Mouse (Mus musculus) adrenal gland, postnatal 10 days (tissue): ENCODE measurements around the gene Polq. TPM values are rescaled to one million over a fixed set of nuclear protein-coding genes. Genes with fewer than 3 reads are reported as not detected.

ENCODE experiments used
- DNase-seq: peaks from one replicate; pipeline ENCODE4 v3.0.0; 2021; ENCODE audit warnings: mixed read lengths
- long read RNA-seq, 2 experiments: library from polyadenylated mRNA; stranded (forward); transcript quantifications; one replicate each; pipeline ENCODE4 v2.0.0; 2021
- total RNA-seq, 2 experiments: library from RNA; stranded (reverse); gene quantifications; 2 replicates each; pipeline ENCODE4 v1.2.3; 2021

Polq gene
- total RNA-seq, result 1 to 10 TPM; 1.4 to 3.7 TPM
- long read RNA-seq, experiment 1, result 0 reads
- long read RNA-seq, experiment 2, partial matches to known transcripts, result 1 of 1 reads
- long read RNA-seq, experiment 2, other reads (novel, unspliced or antisense), result 0 of 1 reads

- peak; percentile 97 for DNase-seq
Measured at GRCm38 (mm10) chr16:37011061-37011921, at the start of gene Polq. Gene Polq, plus strand, starts transcription at chr16:37011786.

DNA sequence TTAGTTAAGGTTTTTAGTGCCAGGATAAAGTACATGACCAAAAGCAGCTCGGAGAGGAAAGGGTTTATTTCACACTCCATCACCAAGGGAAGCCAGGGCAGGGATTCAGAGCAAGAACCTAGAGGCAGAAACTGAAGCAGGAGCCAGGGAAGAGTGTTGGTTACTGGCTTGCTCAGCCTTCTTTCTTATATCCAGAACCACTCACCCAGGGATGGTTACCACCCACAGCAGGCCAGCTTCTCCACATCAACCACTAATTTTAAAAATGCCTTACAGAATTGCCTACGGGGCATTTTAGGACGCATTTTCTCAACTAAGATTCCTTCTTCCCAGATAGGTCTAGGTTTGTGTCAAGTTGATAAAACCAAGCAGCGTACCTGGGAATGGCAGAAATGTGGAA, 48.2 kb upstream of the Polq start:
- no peak for DNase-seq

DNA sequence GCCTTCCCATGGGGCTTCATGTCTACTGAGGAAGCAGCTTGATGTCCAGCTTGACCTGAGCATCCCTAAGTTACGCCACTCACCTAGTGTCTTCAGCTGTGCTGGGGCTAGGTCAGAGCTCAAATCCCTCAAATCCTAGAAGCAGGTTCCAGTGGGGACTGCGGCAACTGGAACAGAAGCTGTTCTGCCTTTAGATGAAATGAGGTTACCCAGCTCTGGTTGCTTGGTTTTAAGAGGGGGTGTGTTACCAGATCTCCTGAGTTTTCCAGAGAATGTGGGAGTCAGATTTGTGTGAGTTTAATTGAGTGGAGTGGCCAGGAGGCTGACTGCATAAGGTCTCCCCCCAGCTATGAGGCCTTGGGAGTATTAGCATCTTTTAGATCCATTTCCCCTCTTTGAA, 32.5 kb upstream of the Polq start:
- DNase-seq, result no peak

DNA sequence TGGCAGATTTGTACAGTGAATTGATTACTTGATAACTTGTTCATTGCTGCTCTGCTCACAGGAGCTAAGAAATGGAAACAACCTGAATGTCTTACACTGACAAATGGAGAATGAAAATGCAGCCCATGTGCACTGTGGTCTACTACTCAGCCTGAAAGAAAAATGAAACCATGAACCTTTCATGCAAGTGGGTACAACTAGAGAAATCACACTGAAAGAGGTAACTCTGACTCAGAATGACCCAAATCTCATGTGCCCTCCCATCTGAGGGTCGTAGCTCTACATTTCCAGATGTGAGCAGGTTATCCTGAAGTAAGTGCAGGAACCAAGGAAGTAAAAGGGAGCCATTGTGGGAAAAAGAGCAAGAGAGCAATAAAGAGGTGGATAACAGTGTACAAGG, 27.8 kb upstream of the Polq start:
- DNase-seq, result no peak

- DNase-seq, result no peak
Measured at GRCm38 (mm10) chr16:36985636-36986042, 25.9 kb upstream of the Polq start.

DNA sequence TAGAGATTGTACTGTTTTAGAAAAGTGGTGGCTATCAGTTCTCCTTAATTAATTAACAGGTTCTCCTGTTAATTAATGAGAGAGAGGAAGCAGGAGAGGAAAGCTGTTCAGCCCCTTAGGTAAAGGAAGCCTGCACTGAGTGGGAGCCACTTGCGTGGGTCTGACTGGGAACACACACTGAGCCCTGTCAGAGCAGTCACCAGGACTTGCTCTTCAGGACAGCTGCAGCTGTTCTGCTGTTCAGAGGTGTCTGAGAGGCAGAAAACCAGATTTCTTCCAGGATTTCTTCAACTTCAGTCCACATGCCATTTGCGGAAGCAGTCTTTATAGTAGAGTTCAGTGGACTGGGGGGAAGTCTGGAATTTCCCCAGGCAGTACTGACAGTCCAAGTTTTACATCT, 24.2 kb upstream of the Polq start:
- DNase-seq, result no peak

GRCm38 (mm10) chr16:36988066-36988465, 23.5 kb upstream of the Polq start:
- DNase-seq, result no peak

DNA sequence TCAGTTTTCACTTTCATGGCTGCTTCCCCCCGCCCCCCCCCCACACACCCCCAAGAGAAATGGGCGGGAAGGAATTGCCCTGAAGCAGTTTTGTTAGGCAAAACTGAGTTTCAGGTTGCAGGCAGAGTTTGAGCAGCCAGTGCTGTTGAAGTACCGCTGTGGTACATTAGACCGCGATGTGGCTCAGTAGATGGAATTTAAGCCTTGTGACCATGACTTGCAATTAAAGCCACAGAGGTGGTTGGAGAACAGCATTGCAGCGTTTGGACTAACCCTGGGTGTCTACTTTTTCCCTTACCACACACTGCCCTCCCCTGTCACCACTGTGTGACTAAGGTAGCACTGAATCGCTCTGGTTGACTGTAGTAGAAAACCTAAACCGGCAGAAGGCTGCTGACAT, 22.1 kb upstream of the Polq start:
- DNase-seq, result no peak

GRCm38 (mm10) chr16:36989999-36990625, 21.5 kb upstream of the Polq start, which contains the start of gene Fbxo40:
Gene Fbxo40, minus strand, starts transcription at chr16:36990467.
- no peak for DNase-seq

- no peak for DNase-seq
Measured at GRCm38 (mm10) chr16:36997650-36998049, 13.9 kb upstream of the Polq start.

GRCm38 (mm10) chr16:36999366-36999972, 12.1 kb upstream of the Polq start:
- DNase-seq, result no peak

GRCm38 (mm10) chr16:37009262-37009661, 2.3 kb upstream of the Polq start:
- DNase-seq, result no peak

GRCm38 (mm10) chr16:37010370-37010769, 1.2 kb upstream of the Polq start:
- peak; percentile 15 for DNase-seq

DNA sequence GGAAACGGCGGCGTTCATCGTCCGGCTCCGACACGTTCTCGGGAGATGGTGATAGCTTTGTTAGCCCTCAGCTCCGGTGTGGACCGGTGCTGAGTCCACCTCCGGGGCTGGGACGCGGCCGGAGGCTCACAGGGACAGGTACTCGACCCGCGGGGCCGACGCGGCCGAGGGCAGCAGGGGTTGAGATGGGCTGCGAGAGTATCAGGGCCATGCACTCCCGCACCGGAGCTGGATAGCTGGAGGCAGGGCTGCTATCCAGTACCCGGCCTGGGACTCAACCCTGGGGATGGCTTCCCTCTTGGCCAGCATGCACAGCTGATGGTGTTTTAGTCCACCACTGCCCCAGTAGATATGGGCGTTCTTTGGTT, 320 bp downstream of the Polq start:
- DNase-seq, result no peak

- DNase-seq, result no peak
Measured at GRCm38 (mm10) chr16:37012336-37012735, 750 bp downstream of the Polq start.

- no peak for DNase-seq
Measured at GRCm38 (mm10) chr16:37027581-37027980, 16.0 kb downstream of the Polq start.

GRCm38 (mm10) chr16:37031996-37032395, 20.4 kb downstream of the Polq start:
- no peak for DNase-seq

DNA sequence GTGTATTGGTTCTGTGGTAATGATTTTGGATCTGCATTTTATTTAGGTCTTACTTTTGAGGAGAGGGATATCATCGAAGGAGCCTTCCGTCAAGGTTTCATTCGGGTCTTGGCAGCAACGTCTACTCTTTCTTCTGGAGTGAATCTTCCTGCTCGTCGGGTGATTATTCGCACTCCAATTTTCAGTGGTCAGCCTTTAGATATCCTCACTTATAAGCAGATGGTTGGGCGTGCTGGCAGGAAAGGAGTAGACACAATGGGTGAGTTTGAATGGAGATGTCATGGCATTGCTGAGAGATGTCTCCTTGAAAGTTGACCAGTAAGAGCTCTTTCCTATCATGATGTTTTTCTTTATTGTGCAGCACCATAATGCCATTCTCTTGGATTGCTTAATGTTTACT, 23.2 kb downstream of the Polq start:
- no peak for DNase-seq

GRCm38 (mm10) chr16:37059631-37060030, 48.0 kb downstream of the Polq start:
- DNase-seq, result no peak

GRCm38 (mm10) chr16:37061261-37061660, 49.7 kb downstream of the Polq start:
- no peak for DNase-seq

- DNase-seq, result no peak
Measured at GRCm38 (mm10) chr16:37072354-37072753, 60.8 kb downstream of the Polq start.

DNA sequence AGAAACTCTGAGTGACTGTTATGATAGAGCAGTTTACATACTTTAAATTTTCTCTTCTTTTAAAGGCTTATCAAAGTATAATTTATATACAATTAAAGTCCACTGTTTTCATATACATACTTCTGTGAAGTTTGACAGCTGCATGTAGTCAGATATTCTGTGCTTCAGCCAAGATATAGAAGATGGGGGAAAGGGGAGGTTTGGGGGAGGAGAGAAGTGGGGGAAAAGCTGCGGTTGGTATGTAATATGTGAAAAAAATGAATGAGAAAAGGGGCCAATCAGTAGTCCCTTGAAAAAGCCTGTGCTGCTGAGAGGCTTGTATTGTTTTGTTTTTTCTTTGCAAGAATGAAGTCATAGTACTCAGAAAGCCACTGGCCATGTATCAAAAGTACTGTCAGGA, 78.1 kb downstream of the Polq start:
- DNase-seq, result no peak

DNA sequence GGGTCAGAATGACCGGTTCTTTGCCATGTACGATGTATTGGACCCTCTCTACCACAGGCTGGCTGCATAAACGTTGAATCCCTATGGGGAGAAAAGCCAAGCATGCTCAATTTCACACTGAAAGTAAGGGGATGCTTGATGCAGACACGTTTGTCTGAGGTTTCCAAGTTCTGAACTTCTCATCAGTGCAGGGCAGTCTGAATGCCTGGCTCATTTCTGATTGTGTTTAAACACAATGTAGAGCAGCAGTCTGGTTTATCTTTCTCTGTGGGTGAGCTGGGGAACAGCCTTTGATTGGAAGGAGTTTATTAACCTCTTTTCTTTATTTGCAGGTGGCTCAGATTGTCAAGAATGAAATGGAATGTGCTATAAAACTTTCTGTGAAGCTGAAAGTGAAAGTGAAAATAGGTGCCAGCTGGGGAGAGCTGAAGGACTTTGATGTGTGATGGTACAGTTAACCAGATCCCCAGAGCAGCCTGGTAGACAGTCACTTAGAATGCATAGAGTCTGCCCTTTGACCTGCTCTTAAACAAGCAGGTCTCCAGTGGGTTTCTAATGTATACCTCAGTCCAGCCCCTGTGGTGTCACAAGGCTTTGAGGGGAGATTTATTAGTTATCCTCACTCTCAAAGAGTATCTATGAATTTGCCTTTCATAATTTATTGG, 82.7 kb downstream of the Polq start:
- peak; percentile 4 for DNase-seq
